Mouse (Mus musculus): ENCODE data around the gene Bnip3. TPM values are rescaled to one million over a fixed set of nuclear protein-coding genes. Genes with fewer than 3 reads are reported as not detected.

Bnip3 gene
- polyA plus RNA-seq, 1 experiment from 2014 or later: 143 TPM

DNA sequence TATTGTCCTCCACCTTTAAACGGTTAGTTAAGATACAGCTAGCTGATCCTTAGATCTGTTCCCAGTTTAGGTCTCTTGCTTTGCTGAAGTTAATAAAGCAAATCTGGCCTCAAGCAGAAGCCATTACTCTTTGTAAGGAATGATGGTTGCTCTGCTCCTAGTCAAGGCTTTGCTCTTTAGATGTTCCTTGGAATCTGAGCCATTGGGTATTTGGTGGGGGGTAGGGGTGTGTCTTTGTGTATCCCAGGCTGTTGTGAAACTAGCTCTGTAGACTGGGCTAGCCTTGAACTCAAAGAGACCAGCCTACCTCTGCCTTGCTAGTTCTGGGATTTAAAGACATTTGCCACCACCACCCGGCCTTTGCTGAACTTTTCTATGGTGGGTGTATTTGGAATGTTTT, 55.1 kb downstream of the Bnip3 start:
- Histone ChIP-seq H3K4me3 (ENCODE audit: low read depth, low read length) (no peak overlapping the region), H3K9ac (replicated peaks; ENCODE audit: low read depth, low read length) (no peak overlapping the region), H3K27ac (ENCODE audit: low read depth, low read length) (no peak overlapping the region), H3K27me3 (ENCODE audit: control insufficient read depth, insufficient read depth, low read length) (no peaks in the 10 kb centered on the region), H3K4me2 (ENCODE audit: low read depth, low read length) (no peak overlapping the region), H3K4me1 (ENCODE audit: control insufficient read depth, insufficient read depth, low read length) (no peaks in the 10 kb centered on the region), H3K9me3 (ENCODE audit: control insufficient read depth, low read length) (no peaks in the 10 kb centered on the region), H3K36me3 (ENCODE audit: control insufficient read depth, insufficient read depth, low read length) (peaks cover 24% of the 10 kb centered on the region)
- ATAC-seq (ENCODE audit: low read depth): no peak
- 96% methylated on average over 2 of the region's 2 CpGs for WGBS

DNA sequence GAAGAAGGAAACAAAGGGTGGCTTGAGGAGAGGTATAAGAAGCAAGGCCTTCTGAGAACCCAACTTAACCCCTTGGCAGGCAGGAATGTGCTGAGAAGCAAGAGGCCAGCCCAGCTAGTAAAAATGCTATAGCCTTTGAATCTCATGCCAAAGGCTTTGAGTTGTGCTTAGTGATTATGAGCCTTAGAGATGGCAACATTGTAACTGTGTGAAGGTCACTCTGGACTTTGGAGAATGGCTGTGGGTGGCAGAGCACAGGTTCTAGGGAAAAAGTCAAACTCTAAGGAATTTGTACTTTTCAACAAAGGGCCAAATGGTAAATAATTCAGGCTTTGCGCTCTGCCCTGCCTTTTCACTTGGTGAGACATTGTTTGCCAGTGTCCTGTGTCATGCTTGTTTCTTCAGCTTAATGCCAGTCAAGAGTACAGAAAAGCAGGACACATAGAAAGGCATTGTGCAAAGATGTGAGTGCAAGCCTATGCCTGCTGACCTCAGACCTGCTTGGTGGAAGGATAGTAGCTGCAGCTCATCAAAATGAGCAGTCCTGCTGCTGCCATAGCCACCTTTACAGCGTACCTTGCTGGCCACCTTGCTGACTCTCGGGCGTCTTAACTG, 55.8 kb downstream of the Bnip3 start:
- Histone ChIP-seq H3K36me3 (ENCODE audit: control insufficient read depth, insufficient read depth, low read length) (peaks cover 24% of the 10 kb centered on the region), H3K27ac (ENCODE audit: low read depth, low read length) (no peak overlapping the region), H3K9me3 (ENCODE audit: control insufficient read depth, low read length) (no peaks in the 10 kb centered on the region), H3K4me2 (ENCODE audit: low read depth, low read length) (no peak overlapping the region), H3K9ac (replicated peaks; ENCODE audit: low read depth, low read length) (no peak overlapping the region), H3K4me1 (ENCODE audit: control insufficient read depth, insufficient read depth, low read length) (no peaks in the 10 kb centered on the region; the same call in 1 of the 2 replicates), H3K4me3 (ENCODE audit: low read depth, low read length) (no peak overlapping the region), H3K27me3 (ENCODE audit: control insufficient read depth, insufficient read depth, low read length) (no peaks in the 10 kb centered on the region)
- 96% methylated on average over 4 of the region's 4 CpGs for WGBS
- ATAC-seq (ENCODE audit: low read depth): no peak

DNA sequence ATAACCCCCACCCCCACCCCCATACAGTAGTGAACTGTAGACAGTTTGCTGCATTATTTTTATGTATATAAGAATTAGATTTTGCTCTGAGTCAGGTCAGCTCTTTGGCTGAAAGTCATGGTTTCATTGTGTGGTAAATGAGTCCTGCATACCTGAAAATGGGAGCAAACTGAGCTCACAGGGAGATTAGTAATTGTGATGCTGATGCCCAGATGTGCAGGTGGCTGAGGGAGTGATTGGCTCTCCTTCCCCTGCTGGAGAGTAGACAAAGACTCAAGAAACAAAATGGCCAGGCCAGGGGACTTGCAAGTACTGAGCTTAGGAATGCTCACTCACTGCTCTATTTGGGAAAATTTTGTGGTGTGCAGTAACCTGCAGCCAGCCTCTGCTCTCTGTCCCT, 59.2 kb downstream of the Bnip3 start:
- no peak for ATAC-seq (ENCODE audit: low read depth)
- Histone ChIP-seq H3K9ac (replicated peaks; ENCODE audit: low read depth, low read length) (no peak overlapping the region), H3K36me3 (ENCODE audit: control insufficient read depth, insufficient read depth, low read length) (peaks cover 16% of the 10 kb centered on the region; the same call in 1 of the 2 replicates), H3K4me1 (ENCODE audit: control insufficient read depth, insufficient read depth, low read length) (peaks cover 15% of the 10 kb centered on the region), H3K9me3 (ENCODE audit: control insufficient read depth, low read length) (no peaks in the 10 kb centered on the region), H3K4me2 (ENCODE audit: low read depth, low read length) (no peak overlapping the region), H3K27ac (ENCODE audit: low read depth, low read length) (no peak overlapping the region), H3K27me3 (ENCODE audit: control insufficient read depth, insufficient read depth, low read length) (no peaks in the 10 kb centered on the region), H3K4me3 (ENCODE audit: low read depth, low read length) (no peak overlapping the region)

DNA sequence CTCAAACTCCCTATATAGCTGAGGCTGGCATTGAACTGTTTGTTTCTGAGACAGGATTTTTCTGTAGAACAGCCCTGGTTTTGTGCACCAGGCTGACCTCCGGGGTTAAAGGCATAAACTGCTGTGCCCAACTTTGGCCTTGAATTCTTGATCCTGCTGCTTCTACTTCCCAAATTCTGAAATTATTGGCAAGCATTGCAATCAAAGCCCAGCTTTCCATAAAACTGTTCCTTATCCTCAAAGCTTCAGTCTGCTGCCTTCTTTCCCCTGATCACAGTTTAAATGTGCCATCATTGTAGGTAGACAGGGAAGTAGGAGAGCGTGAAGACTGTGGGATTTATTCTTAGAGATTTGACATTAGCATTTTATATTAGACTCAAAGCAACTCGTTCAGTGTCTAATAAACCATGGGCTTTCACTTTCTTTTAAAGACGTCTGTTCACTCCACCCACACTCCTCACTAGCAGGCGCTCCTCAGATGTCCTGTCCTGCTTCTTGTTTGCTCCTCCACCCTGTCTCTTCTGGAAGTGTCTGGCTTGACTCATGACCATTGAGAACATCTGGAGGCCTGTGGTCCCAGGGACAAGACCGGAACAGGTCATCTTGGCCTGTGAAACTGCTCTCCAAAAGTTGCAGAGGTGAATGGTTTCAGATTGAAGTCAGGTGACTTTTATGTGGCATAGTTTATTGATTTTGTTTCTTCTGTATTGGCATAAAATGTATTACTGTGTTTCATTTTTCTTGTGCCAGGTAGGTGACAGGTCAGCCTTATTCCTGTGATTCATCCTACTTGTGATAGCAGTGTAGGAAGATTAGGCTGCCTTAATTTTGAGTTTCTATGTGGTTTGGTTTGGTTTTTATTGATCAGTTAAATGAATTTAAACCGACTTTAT, 61.0 kb downstream of the Bnip3 start:
- Histone ChIP-seq H3K4me2 (ENCODE audit: low read depth, low read length) (peak overlapping the region; percentile 93), H3K36me3 (ENCODE audit: control insufficient read depth, insufficient read depth, low read length) (peaks cover 11% of the 10 kb centered on the region; the same call in 1 of the 2 replicates)
- WGBS: 77% methylated on average over 7 of the region's 7 CpGs

DNA sequence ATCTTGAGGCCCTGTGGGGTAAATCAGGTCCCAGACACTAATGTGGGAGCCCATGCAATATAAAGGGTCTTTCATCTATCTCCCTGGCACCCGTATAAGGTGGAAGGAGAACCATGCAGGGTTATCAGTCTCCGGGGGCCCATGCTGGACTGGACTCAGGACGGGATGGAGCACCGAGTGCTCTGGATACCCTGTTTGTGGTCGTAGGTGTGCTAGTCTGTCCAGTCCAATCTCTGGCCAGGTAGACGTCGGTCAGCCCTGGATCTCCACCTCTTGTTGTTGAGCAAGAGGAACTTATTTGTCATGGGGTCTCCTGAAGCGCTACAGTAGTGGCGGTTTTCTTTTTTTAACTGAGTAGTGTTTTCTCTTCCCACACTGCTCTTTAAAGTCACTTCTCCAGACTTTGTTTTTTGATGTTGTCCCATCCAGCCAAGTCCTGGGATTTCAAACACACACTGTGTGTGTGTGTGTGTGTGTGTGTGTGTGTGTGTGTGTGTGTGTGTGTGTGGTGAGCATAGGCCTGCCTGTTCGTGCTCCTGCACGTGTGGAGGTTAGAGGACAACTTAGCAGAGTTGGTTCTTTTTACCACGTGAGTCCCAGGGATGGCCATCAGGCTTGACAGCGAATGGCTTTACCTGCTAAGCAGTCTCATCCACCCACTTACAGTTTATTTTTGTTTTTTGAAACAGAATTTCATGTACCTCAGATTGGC, 61.8 kb downstream of the Bnip3 start:
- no peak for ATAC-seq (ENCODE audit: low read depth)
- 46% methylated on average over 13 of the region's 13 CpGs for WGBS
- peaks cover 7% of the 10 kb centered on the region; the same call in 1 of the 2 replicates for H3K36me3 ChIP-seq (ENCODE audit: control insufficient read depth, insufficient read depth, low read length)
- peak overlapping the region; percentile 95 for H3K4me3 ChIP-seq (ENCODE audit: low read depth, low read length)
- peak overlapping the region; percentile 93 for H3K4me2 ChIP-seq (ENCODE audit: low read depth, low read length)
- no peak overlapping the region for H3K27ac ChIP-seq (ENCODE audit: low read depth, low read length)
- peak overlapping the region; percentile 98 for H3K9ac ChIP-seq (replicated peaks; ENCODE audit: low read depth, low read length)
- H3K27me3 ChIP-seq (ENCODE audit: control insufficient read depth, insufficient read depth, low read length): no peaks in the 10 kb centered on the region
- no peaks in the 10 kb centered on the region for H3K9me3 ChIP-seq (ENCODE audit: control insufficient read depth, low read length)
- peaks cover 38% of the 10 kb centered on the region for H3K4me1 ChIP-seq (ENCODE audit: control insufficient read depth, insufficient read depth, low read length)

More for the DNA sequence above, 61.0 kb downstream of the Bnip3 start:
- no peak overlapping the region for H3K27ac ChIP-seq (ENCODE audit: low read depth, low read length)
- peaks cover 31% of the 10 kb centered on the region for H3K4me1 ChIP-seq (ENCODE audit: control insufficient read depth, insufficient read depth, low read length)
- H3K9me3 ChIP-seq (ENCODE audit: control insufficient read depth, low read length): no peaks in the 10 kb centered on the region
- H3K4me3 ChIP-seq (ENCODE audit: low read depth, low read length): peak overlapping the region; percentile 95; the same call in 1 of the 2 replicates
- no peaks in the 10 kb centered on the region for H3K27me3 ChIP-seq (ENCODE audit: control insufficient read depth, insufficient read depth, low read length)
- no peak overlapping the region for H3K9ac ChIP-seq (replicated peaks; ENCODE audit: low read depth, low read length)
- no peak for ATAC-seq (ENCODE audit: low read depth)

DNA sequence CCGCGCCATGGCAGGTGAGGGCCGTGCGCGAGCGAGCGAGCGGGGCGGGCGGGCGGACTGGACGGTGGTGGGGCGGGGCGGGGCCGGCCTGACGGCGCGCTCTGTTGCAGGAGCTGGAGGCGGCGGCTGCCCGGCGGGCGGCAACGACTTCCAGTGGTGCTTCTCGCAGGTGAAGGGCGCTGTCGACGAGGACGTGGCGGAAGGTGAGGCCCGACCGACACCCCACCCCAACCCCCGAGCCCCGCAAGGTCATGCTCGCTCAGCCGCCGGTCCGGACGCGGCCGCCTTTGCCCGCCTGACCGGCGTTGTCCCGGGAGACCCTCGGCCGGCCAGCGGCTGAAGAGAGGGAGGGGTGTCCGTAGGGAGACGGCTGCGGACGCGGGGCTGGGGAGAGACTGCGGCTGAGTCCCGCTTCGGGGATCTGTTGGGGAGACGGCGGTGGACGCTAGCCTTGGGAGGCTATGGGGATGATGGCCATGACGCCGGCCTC, 62.8 kb downstream of the Bnip3 start:
- ATAC-seq (ENCODE audit: low read depth): peak; percentile 70
- 0% methylated on average over 42 of the region's 61 CpGs for WGBS
- Histone ChIP-seq H3K27ac (ENCODE audit: low read depth, low read length) (peak overlapping the region; percentile 97), H3K4me1 (ENCODE audit: control insufficient read depth, insufficient read depth, low read length) (peaks cover 39% of the 10 kb centered on the region), H3K9ac (replicated peaks; ENCODE audit: low read depth, low read length) (peak overlapping the region; percentile 98), H3K4me2 (ENCODE audit: low read depth, low read length) (peak overlapping the region; percentile 93), H3K4me3 (ENCODE audit: low read depth, low read length) (peak overlapping the region; percentile 95), H3K9me3 (ENCODE audit: control insufficient read depth, low read length) (no peaks in the 10 kb centered on the region), H3K27me3 (ENCODE audit: control insufficient read depth, insufficient read depth, low read length) (no peaks in the 10 kb centered on the region), H3K36me3 (ENCODE audit: control insufficient read depth, insufficient read depth, low read length) (no peaks in the 10 kb centered on the region)

DNA sequence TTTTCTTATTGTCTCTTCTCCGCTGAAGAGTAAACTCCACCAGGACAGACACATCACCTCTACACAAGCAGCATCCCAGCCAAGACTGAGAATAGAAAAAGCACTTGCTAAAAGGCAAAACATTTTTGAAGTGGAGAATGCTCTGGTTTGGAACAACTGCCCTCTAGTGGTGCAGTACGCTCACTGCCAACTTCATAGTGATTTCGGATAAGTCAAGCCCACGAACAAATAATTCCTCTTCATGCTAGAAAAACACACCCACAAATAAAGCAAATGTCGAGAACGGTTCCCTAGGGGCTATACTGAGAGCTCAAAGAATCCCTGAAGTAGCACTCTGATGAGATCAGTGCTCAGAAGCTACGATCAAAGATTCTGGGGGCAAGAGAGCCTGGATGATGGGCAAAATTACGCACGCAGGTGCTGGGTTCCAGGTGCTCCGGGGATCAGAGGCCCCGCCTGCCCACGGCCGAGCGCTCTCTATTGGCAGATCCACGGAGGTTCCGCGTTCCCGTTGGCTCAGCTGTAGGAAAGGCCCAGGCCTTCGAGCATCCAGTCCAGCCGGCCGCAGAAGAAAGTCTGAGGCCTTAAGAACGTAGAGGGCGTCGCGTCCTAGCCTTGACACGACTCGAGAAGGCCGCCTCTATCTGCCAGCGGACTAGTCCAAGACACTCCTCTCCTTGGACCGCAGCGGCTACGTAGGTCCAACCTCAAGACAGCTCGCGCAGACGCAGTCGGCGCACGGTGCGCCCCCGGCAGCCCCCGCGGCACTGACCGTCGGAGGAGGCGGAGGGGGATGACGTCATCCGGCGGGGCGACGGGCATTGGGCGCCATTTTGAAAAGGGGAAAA, 63.6 kb downstream of the Bnip3 start, which contains the start of the genes Ppp2r2d and Mapk1ip1:
TSS of gene Ppp2r2d (plus strand) at position 536 of the 848 bp plus-strand sequence.
TSS of gene Mapk1ip1 (minus strand) at position 730 of the 848 bp plus-strand sequence.
- ATAC-seq (ENCODE audit: low read depth): peak; percentile 93

DNA sequence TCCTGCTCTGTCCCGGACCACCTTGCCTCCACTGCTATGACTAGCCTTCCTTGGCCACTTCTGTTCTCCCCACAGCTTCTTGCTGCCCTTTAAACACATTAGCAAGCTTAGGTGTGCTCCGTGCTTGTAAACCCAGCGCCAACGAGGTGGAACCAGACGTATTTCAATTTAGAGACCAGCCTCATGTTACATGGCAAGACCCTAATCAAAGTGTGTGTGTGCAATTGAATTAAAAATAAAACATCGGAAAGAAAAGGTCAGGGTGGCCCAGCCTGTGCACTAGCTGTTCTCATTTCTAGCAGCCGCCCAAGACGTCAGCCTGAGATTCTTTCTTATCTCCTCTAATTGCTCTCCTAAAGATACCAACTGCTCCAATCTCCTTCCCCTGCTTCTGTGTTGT, 64.2 kb downstream of the Bnip3 start:
- peaks cover 39% of the 10 kb centered on the region for H3K4me1 ChIP-seq (ENCODE audit: control insufficient read depth, insufficient read depth, low read length)
- no peak for ATAC-seq (ENCODE audit: low read depth)
- 41% methylated on average over 8 of the region's 8 CpGs for WGBS

More for the DNA sequence above, 63.6 kb downstream of the Bnip3 start, which contains the start of the genes Ppp2r2d and Mapk1ip1:
- H3K27ac ChIP-seq (ENCODE audit: low read depth, low read length): peak within 1 kb of the TSS; percentile 97
- peaks cover 39% of the 10 kb centered on the region for H3K4me1 ChIP-seq (ENCODE audit: control insufficient read depth, insufficient read depth, low read length)
- WGBS: under 1% methylated on average over 49 of the region's 51 CpGs
- H3K4me2 ChIP-seq (ENCODE audit: low read depth, low read length): peak within 1 kb of the TSS; percentile 93
- no peaks in the 10 kb centered on the region for H3K27me3 ChIP-seq (ENCODE audit: control insufficient read depth, insufficient read depth, low read length)
- H3K9me3 ChIP-seq (ENCODE audit: control insufficient read depth, low read length): no peaks in the 10 kb centered on the region
- H3K9ac ChIP-seq (replicated peaks; ENCODE audit: low read depth, low read length): peak within 1 kb of the TSS; percentile 98
- no peaks in the 10 kb centered on the region for H3K36me3 ChIP-seq (ENCODE audit: control insufficient read depth, insufficient read depth, low read length)
- H3K4me3 ChIP-seq (ENCODE audit: low read depth, low read length): peak within 1 kb of the TSS; percentile 95

More for the DNA sequence above, 64.2 kb downstream of the Bnip3 start:
- peak overlapping the region; percentile 63 for H3K4me2 ChIP-seq (ENCODE audit: low read depth, low read length)
- peak overlapping the region; percentile 95 for H3K4me3 ChIP-seq (ENCODE audit: low read depth, low read length)
- H3K9ac ChIP-seq (replicated peaks; ENCODE audit: low read depth, low read length): peak overlapping the region; percentile 98; the same call in 1 of the 2 replicates
- H3K27ac ChIP-seq (ENCODE audit: low read depth, low read length): no peak overlapping the region
- H3K27me3 ChIP-seq (ENCODE audit: control insufficient read depth, insufficient read depth, low read length): no peaks in the 10 kb centered on the region
- H3K36me3 ChIP-seq (ENCODE audit: control insufficient read depth, insufficient read depth, low read length): no peaks in the 10 kb centered on the region
- H3K9me3 ChIP-seq (ENCODE audit: control insufficient read depth, low read length): no peaks in the 10 kb centered on the region
